Mouse (Mus musculus) cerebellum, adult (tissue): ENCODE data around the gene Klhdc8b.

Experiments
- ATAC-seq: cut with Nextera tagmentation; 2 replicates; pipeline ENCODE4 v1.9.2; 2017; ENCODE audit warnings: mild to moderate bottlenecking, moderate library complexity, mixed read lengths; ENCODE audit not compliant: insufficient number of reproducible peaks, low FRiP score, low TSS enrichment

Gene Klhdc8b

DNA sequence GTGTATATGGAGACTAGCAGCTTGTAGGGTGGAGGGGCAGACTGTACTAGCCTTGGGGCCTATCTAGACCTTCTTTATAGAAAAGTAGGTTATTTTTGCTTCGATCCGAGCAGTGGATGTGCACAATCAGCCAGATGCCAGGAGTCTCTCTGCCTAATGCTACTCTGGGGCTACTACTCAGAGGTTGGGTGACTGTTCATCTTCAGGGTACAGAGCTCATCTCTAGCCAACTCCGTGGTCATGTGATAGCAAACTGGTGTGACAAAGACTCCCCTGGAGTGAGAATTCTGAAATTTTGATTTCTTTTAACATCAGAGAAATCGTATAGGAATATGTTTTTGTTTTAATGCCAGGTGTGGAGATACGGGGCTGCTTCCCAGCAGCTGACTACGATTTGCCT is 8.5 kb downstream of the Klhdc8b start:
- ATAC-seq = 0 out of 2 replicates have a peak, but pooled peaks have one; percentile 14

DNA sequence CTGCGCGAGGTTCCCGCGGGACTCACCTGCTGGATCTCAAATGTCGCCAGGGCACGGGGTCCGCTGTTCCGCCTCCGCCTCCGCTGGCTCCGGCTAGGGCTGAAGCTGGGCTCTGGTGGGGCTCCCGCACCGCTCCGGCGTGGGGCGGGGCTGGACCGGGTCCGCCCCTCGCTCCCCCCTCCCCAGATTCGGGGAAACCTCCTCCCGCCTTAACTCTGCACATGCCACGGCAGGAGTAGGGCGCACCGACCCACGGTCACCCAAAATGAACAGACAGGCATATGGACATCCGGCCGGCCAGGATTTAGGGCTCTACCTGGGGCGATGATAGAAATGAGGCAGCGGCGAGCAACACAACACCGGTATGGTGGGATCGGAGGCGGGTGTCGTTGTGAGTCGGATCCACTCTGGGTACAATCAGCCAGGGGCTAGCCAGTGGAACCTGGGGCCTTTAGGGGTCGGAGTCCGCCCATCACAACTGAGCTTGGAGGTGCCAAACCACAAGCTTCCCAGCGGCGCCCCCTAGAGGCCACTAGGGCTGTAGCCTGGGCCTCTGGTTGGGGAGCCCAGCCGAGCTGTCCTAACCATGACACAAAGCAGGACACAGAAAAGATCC is 9.0 kb downstream of the Klhdc8b start:
- peak; percentile 82 for ATAC-seq

DNA sequence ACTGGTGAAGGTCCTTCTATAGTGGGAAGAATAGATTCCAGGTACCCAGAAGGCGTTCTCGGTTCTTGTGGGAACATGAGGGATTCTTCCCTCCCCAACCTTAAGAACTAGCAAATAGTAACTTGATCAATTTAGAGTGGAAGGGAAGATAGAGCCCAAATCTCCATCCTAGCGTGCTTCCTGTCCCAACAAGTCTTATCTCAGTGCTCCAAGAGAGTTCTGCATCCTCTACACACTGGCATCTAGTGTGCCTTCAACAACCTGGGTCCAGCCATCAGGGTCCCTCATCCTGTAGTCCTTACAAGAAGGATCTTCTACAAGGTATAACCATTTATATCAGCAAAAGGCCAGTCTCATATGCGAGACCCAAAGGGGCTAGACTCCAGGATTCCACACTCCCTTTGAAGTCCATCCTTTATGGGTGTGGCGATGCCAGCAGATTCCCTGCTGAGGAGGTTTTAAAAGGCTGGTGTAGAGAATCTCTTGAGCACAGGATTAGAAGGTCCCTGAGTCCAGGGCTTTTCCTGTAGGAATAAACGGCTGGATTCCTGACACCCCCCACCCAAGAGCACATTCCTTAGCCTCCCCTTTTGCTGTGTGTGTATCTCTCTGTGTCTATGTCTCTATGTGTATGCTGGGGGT is 9.7 kb downstream of the Klhdc8b start:
- no peak for ATAC-seq

DNA sequence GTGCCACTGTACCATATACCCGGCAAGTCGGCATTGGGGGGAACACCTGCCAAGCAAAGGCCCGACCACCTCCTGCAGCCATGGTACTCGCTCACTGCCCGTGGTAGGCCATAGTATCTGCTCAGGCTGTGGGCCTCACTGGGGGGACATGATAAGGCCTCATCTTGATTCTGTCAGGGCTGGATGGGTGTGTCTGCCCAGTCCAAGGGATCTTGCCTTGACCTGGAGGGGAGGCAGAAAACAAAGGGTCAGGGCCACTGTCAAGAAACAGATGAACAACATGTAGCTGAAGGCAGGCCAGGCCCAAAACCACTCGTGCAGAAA is 10.2 kb downstream of the Klhdc8b start:
- no peak for ATAC-seq

DNA sequence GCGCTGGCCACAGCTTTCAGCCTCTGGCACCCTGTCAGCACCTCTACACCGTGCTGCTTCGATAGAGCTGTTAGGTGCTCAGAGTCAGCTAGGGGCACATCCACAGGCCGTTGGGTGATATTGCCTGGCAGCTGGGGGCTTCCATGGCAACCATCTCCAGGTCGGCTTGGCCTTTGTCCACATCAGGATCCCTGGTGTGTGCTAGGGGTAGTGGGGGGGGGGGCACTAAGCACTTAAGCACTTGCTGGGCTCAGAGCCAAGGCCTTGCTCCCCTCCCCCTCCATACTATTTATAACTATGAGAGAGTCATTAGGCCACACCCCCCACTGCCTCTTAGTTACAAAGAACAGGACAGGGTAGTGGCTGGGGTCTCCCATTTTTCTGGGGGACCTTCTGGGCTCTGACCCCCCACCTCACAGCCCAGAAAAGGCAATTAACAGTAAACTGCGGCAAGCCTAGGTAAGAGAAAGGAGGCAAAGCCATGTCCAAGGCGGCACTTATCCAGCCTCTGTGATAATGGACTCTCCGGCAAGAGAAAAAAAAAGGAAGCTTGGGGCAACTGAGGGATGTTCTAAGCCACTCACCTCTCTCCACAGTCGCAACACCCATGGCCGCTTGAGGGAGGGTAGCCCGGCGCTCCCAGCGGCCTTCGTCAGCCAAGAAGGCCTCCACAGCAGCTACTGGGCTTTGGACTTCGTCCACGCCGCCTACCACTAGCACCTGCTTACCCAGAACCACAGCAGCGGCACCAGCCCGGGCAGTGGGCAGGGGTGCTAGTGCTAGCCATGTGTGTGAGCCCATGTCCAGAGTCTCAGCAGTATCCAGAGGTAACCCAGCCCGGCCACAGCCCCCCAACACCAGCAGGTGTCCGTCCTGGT is 10.8 kb downstream of the Klhdc8b start:
- no peak for ATAC-seq

DNA sequence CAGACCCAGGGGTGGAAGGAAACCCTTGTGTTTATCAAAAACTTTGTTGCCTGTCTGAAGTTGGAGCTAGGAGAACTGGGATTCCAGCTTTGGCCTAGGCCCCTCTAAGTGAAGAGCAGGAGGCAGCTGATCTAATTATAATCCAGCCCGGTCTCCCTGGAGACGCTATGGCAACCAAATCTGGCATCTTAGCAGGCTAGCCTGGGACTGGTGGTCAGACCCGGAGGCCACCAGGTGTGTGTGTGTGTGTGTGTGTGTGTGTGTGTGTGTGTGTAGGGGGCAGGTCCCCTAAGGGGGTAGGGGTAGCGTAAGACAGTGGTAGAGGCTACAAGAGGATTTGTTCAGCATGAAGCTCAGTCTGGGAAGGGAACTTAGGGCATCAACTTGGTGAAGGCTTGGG is 11.5 kb downstream of the Klhdc8b start:
- no peak for ATAC-seq

DNA sequence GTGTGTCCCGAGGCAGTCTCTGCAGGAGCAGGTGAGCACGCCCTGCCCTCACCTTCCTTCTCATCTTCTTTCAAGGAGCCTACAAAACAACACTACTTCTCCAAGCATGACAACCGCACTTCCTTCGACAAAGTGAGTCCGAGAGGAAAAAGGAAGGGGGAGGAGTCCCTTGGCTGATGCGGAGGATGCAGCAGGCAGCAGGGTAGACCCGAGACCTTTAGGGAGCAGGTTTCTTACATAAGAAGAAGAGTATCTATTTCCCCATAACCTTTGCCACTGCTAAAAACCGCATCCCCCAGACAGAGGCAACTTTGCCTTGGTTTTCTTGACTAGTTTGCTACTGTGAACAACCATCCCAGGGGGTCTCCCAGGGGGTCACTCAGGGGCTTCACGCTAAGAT is 16.3 kb downstream of the Klhdc8b start:
- no peak for ATAC-seq

DNA sequence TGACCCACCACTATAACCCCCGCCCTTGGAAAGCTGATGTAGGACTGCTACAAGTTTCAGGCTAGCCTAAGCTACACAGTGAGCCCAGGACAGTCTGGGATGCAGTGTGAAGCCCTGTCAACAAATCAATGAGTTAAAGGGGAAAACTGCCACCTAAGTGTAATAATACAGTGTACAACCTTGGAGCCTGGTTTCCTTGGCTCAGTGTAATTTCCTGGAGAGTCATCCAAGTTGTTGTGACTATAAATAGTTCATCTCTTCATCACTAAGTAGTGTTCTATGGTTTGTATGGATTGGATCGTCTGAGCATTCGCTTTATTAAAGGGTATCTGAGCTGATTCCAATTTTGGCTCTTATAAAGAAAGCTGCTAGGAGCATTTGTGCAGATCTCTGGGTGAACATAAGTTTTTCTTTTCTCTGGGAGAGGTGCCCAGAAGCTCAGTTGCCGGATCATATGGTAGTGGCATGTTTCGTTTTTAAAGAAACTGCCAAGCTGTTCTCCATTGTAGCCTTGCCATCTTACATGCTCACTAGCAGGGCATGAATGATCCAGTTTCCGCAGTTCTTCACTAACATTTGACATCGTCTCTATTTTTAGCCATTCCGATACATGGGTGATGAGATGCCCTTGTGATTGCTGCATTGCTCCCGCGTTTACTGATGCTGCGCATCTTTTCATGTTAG is 20.0 kb downstream of the Klhdc8b start:
- ATAC-seq = no peak

DNA sequence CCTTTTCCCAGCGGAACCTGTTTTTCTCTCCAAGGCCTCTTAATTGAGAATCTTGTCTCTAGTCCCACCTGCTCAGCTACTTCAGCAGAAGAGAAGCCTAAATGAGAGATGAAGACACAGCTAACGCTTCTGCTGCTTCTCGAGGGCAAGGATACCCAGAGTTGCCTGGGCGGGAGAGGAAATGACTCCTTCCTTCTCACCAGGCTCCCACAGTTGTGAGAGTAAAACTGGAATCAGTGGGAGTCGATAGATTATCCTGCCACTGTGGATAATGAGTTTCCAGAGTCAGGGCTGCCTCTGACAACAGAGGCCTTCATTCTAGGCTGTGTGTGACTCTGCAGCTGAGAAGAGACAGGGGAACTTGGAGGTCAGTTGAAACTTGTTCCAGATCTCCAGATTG is 20.9 kb downstream of the Klhdc8b start:
- no peak for ATAC-seq

DNA sequence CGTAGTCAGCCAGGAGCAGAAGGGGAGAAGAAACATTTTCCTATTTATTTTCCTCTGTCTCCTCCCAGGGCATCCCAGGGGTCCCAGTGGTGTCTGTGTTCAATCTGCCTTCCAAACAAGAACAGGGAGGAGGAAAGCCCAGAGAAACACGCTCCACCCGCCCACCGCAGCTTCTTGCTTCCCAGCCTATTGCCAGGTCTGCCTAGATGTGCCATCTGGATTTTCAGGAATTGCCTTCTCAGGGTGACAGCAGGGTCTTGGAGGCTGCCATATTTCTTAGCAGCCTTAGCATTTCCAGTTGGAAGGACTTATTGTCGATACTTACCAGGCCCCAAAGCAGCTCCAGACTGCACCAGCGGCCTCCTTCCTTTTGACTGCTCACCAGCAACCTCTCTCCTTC is 22.2 kb downstream of the Klhdc8b start:
- no peak for ATAC-seq

DNA sequence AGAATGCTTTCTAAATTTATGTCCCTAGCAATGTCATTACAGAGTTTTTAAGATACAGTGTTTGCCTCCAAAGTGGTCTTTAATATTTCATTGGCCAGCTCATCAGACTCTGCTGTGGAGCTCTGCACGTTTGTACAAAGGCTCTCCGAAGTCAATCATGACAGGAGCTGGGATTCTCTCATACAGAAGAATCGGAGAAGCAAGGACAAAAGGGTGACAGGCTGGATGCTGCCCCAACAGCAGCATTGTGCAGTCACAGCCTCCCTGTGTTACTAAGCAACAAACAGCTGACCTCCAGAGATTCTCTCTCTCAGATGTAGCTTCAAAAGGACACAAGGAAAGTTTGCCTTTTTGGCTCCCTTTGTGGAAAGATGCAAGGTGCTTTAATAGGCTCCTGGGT is 25.2 kb downstream of the Klhdc8b start, which contains the start of gene BC048562:
BC048562 (plus strand) TSS at position 301 of the 400 bp plus-strand sequence.
- ATAC-seq = no peak

DNA sequence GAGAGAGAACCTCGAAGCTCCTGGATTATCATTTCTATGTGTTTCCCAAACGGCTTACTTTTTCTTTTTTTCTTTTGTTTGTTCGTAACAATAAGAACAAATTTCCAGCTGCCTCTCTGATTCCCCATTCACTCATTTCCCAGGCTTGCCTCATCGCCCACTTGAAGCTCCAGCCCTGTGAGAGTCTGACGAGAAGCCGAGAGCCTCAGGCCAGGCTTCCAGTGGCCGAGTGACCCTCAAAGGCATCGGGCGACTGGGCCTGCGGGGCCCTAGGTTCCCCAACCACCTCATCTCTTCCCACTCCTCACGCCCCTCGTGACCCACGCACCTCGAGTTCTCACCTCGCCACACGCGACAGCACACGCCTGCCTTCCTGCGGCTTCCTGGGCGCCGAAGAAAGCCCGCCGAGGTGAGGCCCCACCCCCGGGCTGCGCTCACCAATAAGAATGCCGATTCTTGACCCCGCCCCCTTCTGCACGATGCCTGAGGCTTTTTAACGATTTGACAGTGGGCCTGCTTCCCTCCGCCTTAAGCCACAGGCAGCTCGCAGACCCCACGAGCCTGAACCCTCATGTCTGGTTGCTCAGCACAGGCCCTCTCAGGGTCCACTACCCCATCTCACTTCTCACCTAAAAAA is 29.8 kb downstream of the Klhdc8b start:
- no peak for ATAC-seq

DNA sequence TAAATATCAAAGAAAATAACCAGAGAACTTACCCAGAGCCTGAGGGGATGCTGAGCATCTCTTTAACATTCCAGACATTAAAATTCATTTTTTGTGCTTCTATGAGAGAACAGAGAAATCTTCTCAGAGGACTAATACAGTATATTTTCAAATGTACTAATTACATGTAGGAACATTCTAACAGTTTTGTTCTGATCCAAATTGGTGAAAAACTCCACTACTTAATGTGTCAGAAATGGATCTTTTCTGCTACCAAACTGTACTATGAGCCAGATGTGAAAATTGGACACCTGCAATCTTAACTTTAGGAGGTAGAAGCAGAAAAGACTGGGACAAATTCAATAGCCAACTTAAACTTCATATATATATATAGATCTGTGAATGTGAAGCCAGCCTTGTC is 33.0 kb downstream of the Klhdc8b start, which contains the start of gene Ccdc36:
Ccdc36 (minus strand) TSS at position 101 of the 400 bp plus-strand sequence.
- ATAC-seq = no peak

DNA sequence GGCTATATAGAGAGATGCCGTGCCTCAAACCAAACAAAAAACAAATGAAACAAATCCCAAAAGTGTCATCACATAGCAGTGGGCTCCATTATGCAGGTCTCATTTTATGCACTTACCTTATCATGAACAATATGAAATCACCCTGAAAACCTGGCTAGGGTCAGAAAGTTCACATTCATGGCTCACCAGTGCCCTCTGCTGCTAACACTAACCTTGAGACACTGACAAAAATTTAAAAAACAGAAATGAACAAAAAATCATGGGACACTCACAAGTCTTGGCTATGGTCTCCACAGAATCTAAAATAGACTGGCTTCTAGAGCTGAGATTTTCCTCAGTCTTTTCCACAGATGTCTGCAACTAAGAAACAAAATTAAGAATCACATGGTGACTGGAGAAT is 49.2 kb downstream of the Klhdc8b start:
- ATAC-seq = no peak

DNA sequence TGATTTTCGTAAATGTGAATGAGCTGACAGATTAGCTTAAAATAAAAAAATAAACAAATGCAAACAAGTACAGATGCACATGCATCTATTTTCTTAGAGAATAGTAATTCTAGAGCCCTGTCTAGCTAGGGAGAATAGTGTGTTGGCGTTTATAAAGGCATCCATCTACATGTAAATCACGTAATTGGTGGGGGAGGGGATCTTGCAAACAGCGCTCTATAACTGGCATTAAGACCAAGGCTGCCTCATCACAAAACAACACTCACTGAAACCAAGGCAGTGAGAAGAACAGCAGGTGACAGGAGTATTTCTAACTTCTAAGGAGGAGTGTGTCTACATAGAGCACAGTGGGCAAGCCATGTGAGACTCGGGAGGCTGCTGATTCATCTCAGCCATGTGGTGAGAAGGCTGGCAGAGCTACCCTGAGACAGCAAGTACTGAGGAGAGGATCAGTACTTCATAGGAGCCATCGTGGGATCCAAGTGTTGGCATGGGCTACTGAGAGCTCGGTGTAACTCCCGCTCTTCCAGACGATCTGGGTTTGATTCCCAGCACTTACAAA is 49.9 kb downstream of the Klhdc8b start:
- no peak for ATAC-seq

DNA sequence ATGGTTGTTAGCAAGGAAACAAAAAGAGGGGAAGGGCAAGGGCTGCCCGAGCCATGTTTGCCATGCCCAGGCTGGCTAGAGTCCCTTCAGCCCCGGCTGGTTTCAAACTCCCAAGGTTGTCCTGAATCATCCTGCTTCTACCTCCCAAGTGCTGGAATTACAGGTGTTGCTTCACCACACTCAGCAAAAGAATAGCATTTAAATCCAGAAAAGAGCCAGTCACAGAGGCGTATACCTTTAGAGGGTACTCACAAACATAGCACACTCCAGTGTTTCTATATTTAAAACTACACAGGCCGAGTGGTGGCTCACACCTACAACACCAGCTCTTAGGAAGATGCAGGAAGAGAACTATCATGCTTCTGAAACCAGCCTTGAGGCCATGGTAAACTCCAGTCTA is 51.8 kb downstream of the Klhdc8b start:
- no peak for ATAC-seq

DNA sequence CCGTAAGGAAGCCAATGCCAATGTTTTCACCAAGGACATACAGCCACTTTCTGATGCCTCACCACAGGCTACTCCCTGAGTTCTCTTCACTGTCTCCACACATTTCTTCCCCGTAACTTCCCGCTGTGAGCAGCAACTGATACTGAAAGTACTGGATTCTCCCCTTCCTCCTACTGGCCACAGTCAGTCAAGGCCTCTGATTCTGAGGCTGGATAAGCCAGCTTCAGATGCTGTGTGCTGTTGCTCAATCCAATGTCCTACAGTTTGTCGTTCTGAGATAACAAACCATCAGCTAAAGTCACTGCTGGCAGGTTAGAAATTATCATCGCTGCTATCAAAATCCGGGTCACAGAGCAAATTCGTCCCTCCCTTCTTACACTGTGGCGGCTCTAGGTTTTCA is 56.9 kb downstream of the Klhdc8b start:
- no peak for ATAC-seq

DNA sequence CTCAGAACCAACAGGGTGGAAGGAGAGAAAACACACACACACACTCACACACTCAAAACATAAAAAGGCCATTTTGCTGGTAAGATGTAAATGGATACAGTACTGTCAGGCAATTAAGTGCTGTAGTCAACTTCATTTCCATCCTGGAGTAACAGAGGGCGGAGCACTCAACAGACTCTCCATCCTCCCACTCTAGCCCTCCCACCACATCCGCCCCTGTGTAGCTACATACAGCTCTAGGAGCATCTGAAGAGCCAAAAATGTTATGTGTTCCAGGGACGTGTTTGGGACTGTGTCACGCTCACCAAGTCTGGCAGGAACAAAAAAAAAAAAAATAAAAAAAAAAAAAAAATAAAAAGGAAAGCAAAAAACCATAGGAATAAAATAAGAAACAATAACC is 58.3 kb downstream of the Klhdc8b start:
- no peak for ATAC-seq

DNA sequence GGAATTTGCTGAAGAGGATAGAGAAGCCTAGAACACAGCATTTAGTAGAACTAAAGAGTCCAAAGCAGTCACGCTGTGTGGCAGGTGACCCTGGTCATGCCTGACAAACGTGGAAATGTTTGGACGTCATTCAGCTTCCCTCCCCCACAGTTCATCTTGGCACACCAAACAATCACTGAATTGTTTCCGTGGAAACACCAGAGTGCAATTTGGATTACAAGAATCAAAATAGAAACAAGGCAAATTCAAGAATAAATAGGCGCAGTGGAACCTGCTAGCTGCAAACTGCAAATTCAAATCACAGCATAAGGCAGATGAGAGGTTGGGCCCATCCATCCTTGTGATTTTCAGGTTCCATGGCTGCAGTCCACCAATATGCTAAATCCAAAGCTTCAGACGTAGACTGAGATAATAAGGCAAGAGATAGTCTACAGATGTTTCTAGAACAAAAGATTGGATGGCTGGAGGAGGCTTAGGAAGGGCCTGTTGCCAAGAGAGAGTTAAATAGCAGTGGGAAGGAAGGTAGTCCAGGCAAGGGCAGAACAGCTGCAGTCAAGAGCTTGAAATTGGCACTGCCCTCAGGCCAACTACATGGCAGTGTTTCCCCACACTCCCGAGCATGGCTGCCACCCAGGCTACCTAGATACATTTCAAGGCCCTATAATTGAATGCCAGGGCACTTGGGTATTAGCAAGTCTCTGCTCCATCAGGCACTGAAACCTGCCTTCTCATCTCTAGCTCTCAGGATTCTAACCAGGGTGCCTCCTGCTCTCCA is 60.0 kb downstream of the Klhdc8b start:
- ATAC-seq = no peak
